Mouse (Mus musculus): Measurements from ENCODE around the gene Arhgap33.

Arhgap33 gene

GRCm38 (mm10) chr7:30534633-30535577 lies at the start of gene Arhgap33:
Gene Arhgap33 (minus strand): TSS chr7:30535060.
- DNase-seq (ENCODE audit: low spot score in 2 of 2), result peak; percentile 96 to 97

- DNase-seq (ENCODE audit: low spot score in 2 of 2), result no peak
Measured at GRCm38 (mm10) chr7:30584339-30584738, 49.5 kb upstream of the Arhgap33 start.

- DNase-seq (ENCODE audit: low spot score in 2 of 2), result no peak
Measured at GRCm38 (mm10) chr7:30581547-30581946, 46.7 kb upstream of the Arhgap33 start.

DNA sequence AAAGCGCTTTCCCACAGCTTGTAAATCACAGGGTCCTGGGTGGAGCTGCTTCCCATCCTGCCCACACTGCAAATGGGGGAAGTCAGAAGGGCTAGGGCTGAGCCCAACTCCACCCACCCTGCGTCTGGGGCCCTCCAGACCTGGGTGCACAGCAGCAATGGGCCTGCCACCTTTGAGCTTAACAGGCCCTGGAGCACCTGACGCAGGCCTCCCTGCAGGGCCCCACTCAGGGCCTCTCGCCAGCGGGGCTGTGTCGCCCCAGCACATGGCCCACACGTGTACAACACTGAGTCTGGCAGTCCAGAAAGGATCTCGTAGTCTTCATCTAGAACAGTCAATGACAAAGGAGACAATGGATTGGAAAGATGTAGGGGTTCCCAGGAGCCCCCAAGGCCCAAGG lies 45.1 kb upstream of the Arhgap33 start:
- DNase-seq (ENCODE audit: low spot score in 2 of 2), result no peak

DNA sequence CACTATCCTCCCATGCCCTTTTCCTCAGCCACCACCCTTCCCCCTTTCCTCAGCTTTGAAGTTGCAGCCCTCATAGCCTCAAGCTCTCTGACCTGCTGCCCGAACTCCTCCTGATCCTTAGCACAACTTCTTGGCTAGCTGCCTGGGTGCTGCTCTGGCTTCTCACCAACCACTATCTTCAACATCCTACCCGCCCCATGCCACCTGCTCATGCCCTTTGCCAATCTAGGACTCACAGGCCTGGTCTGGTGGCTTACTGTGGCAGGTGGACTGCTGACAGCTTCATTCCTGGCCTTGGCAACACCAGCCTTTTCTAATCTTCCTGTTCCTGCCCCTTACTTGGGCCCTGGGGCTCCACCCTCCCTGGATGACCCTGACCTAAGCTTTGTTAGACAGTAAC lies 38.1 kb upstream of the Arhgap33 start:
- DNase-seq (ENCODE audit: low spot score in 2 of 2), result peak; percentile 75 to 79

DNA sequence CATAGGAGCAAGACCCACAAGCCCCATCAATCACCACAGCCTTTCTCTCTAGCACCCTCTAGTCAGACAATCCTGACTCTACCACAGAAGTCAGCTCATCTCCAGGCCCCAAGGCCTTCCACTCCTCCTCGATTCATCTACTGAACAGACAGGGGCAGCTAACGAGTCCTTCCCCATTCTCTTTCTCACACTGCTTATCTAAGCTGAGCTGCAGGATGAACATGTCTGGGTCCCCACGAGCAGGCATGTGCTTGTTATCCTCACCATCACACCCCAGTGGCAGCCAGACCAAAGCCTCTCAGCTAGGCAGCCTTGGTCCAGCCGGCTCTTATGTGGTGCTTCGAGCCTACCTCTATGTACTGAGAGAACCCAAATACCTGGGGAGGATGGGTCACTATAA lies 37.5 kb upstream of the Arhgap33 start:
- DNase-seq (ENCODE audit: low spot score in 2 of 2), result no peak

DNA sequence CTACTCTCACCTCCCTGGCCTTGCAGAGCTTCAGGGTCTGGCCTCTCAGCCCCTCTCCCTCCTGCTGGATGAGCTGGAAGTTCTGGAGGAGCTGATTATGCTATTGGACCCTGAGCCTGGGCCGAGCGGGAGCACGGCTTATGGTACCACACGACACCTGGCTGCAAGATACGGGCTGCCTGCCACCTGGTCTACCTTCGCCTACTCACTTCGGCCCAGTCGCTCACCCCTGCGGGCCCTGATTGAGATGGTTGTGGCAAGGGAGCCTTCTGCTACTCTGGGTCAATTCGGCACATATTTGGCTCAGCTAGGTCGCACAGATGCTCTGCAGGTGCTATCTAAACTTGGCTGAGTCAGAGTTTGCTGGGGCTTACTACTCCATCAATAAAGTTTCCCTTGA lies 32.7 kb upstream of the Arhgap33 start:
- no peak for DNase-seq (ENCODE audit: low spot score in 2 of 2)

DNA sequence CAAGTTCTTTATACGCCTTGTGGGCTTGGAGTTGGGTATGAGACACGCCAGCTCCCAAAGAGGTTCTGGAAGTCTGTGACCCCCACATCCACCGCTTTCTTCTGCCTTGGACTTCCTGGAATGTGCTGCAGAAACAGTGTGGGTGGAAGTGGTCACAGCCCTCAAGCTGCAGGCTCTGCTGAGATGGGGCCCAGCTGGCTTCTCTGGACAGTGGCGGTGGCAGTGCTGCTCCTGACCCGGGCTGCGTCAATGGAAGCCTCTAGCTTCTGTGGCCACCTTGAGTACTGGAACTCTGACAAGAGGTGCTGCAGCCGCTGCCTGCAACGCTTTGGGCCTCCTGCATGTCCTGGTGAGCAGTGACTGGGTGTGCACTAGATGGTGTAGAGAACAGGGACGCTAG lies 31.2 kb upstream of the Arhgap33 start:
- no peak for DNase-seq (ENCODE audit: low spot score in 2 of 2)

DNA sequence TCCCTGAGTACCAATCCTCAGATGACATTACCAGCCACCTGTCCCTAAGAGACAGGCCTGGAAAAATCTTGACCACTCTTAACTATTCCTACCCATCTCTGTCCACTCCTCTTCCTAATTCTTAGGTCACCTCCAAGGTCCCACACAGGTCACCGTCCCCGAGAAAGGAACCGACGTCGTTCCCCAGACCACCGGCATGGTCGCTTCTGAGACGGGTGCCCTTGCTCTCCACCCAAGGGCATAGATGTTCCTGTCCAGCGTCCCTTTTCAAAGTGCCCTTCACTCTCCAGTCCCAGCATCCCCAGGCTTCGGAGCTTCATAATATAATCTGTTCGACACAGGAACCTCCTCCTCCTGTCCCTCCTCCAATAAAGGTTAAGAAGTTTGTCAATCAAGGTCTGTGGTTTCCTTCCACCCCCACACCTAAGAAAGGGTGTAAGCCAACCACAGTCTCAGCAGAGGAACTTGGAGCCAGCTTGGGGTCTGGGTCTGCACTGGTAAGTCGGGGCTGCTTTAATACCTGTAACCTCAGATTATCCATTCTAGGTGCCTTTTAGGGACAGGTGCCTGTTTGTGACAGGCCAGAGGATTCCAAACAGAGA lies 30.2 kb upstream of the Arhgap33 start, which contains the start of gene Igflr1:
Igflr1 (plus strand) TSS at position 458 of the 602 bp plus-strand sequence.
- DNase-seq (ENCODE audit: low spot score in 2 of 2), result no peak

GRCm38 (mm10) chr7:30563906-30564280 lies 29.0 kb upstream of the Arhgap33 start:
- no peak for DNase-seq (ENCODE audit: low spot score in 2 of 2)

GRCm38 (mm10) chr7:30563117-30563905 lies 28.5 kb upstream of the Arhgap33 start, which contains the start of the genes U2af1l4, Gm49396 and Psenen:
Gene U2af1l4 (plus strand): TSS chr7:30563301.
Gene Gm49396 (plus strand): TSS chr7:30563344.
Gene Psenen (minus strand): TSS chr7:30563627.
- peak; percentile 95 to 98 for DNase-seq (ENCODE audit: low spot score in 2 of 2)

DNA sequence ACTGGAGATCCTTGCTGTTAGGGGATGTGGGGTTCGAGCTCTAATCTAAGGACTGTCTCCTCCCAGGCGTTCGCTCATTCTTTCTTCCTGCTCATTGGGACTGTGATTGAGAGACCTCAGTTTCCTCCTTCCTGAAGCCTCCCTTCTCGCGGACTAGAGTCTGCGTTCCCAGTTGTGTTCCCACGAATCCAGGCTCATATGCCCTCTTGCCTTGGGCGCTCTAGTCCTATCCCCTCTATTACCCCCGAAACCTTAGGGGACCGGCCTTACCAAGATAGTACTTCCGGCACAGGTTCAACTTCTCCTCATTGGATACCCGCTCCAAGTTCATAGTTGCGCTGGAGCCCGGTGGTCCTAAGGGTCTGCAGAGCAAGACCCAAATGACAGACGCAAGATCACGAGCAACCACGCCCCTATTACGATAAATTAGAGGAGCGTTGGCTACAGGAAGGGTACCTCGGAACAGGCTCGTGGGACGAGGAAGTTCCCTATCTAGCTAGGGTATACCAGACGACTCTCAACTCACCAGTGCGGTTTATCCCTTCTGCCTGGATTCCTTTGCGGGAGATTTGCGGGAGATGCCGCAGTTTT lies 27.8 kb upstream of the Arhgap33 start:
- DNase-seq (ENCODE audit: low spot score in 2 of 2), result peak in 1 of 2 experiments; percentile 69

DNA sequence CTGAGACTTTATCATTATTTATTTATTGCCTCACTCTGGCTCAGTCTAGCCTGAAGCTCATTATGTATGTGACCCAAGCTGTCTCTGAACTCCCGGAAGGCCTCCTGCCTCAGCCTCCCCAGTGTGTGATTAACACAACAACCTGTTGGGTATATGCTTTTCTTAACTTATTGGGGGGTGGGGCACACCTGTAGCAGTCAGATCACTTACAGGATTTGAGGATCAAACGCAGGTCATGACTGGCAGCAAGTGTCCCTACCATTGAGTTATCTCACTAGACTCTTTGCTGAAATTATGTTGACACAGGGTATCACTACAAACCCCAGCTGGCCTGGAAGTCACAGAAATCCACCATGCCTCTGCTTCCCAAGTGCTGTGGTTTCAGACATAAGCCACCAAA lies 25.4 kb upstream of the Arhgap33 start:
- DNase-seq (ENCODE audit: low spot score in 2 of 2), result no peak

GRCm38 (mm10) chr7:30559443-30559954 lies 24.6 kb upstream of the Arhgap33 start, which contains the start of gene Lin37:
Gene Lin37 (minus strand): TSS chr7:30559838.
- peak; percentile 91 to 93 for DNase-seq (ENCODE audit: low spot score in 2 of 2)

DNA sequence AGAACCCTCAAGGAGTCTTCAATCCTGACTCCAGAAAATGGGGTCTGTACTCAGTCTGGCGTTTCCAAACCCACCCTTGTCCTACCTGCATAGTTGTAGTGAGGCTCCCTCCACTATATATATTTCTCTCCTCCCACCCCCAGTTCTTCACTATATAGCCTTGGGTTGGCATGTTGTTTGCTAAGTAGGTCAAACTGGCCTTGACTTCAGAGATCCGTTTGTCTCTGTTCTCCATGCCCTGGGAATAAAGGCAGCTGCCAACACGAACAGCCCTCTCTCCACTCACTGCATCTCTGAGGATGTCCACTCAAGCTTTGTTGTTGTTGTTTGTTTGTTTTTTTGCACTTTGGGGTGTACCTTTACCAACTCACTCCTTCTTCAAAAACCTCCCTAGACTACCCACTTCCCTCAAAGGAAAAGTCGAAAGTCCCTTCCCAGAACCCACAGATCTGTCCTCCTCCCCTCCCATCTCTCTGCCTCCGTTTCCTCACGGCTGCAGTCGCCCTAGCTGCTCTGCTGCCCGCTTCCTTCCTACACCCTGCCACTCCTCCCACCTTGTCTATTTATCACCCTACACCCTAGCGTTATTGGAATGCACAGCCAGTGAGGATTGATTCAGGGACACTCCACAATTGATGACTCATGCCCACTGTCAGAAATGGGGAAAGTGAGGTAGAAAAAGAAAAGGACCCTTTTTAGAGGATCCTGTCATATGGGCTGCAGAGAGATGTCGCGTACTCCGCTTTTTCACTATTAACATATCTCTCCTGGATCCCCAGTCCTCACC lies 24.0 kb upstream of the Arhgap33 start:
- DNase-seq (ENCODE audit: low spot score in 2 of 2), result no peak

DNA sequence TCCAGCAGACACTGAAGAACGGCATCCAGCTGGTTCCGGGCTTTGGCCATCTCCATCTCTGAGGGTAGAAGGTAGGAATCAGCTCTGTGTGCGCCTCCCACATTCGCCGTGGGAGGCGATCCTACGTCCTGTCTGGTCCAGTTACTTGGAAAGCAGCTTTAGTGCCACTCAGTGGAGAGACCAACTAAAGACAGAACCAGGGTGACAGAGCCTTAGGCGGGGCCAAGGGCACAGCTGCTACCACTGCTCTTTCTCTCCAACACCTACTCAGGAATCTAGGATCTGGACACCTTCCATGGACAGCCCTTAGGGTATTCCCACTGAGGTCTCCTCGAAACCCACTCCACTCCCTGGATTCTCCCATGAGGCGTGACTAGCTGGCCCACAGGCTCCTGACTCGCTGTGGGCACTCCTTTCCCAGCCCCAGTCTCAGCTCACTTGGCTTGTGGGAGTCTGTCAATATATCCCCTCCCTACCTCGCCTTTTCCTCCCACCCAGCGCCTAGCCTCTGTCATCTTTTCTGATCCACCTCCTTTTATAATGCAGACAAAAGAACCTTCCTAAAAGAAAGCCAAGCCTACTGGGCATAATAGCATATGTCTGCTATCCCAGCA lies 23.1 kb upstream of the Arhgap33 start:
- DNase-seq (ENCODE audit: low spot score in 2 of 2), result no peak

DNA sequence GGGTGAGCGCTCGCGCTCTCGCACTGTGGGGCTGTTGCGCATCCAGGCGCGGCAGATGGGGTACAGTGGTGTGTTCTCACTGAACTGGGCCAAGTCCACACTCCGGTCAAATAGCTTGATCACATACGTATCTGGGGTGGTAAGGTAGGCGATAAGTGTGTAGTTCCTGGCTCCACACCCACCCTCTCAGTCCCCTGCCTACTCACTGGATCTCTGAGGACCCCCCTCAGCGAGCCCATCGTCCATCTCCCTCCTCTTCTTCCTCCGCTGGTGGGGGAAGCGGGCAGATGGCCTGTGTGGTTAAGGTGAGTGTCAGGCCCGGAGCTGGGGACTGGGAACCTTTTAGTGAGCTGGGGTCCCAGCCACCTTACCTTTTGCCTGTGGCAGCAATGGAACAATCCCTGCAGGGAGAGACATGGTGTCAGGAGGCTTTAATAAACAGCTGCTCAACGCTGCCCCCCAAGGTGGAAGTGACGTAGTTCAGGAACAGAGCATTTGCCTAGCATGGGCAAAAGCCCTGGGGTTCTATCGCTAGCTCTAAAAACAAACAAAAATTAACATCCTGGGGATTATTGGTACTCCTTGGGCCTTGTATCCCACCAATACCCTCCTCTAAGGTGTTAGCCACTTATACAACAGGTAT lies 22.2 kb upstream of the Arhgap33 start:
- peak in 1 of 2 experiments; percentile 72 for DNase-seq (ENCODE audit: low spot score in 2 of 2)

DNA sequence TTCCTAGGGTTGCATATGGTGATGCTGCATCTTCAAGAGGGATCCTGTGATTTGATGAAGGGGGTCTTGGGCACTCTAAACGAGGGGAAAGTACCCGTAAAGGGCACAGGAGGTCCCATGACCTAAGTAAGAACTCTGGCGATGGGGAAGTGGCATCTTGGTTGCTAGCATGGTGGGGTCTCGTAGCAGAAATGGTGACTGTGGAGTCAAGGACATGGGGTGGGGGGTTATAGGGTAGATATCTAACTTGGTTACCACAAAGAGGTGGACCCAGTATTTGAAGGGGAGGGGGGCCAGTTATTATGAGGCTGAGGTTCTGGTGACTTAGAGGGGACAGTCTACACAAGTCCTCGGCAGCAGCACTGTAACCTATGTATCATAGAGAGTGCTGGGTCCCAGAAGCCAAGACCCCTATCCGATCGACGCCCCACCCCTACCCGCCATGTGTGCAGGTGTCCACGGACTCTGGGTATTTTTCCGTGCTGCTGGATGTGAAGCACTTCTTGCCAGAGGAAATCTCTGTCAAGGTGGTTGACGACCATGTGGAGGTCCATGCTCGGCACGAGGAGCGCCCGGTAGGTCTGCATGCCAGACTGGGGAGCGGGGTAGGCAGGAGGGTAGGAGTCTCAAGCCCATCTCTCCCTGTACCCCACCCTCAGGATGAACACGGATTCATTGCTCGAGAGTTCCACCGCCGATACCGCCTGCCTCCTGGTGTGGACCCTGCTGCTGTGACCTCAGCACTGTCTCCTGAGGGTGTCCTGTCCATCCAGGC lies 19.1 kb upstream of the Arhgap33 start:
- peak in 1 of 2 experiments; percentile 63 for DNase-seq (ENCODE audit: low spot score in 2 of 2)
